Mouse (Mus musculus) limb, embryonic 12.5 days (tissue): ENCODE data around the gene Slc9a3r1. TPM values are rescaled to one million over a fixed set of nuclear protein-coding genes. Genes with fewer than 3 reads are reported as not detected.

Experiments
- ATAC-seq: fragments of 200-750 bp; cut with Nextera tagmentation; 2 replicates; pipeline ENCODE4 v1.8.0; 2017; ENCODE audit warnings: low read depth, moderate TSS enrichment; ENCODE audit not compliant: insufficient number of reproducible peaks, insufficient read depth, low FRiP score, low TSS enrichment
- H3K27ac ChIP-seq: fragments of 300-500 bp; sonication (generic); 2 replicates; pipeline ENCODE4 v1.5.1; 2016; ENCODE audit warnings: mild to moderate bottlenecking, moderate library complexity
- H3K27me3 ChIP-seq: fragments of 300-500 bp; sonication (generic); 2 replicates; pipeline ENCODE4 v1.6.1; 2016; ENCODE audit warnings: mild to moderate bottlenecking, moderate library complexity
- H3K36me3 ChIP-seq: fragments of 300-500 bp; sonication (generic); 2 replicates; pipeline ENCODE4 v1.6.1; 2016; ENCODE audit warnings: mild to moderate bottlenecking, moderate library complexity
- H3K4me1 ChIP-seq: fragments of 300-500 bp; sonication (generic); replicated peaks from 2 replicates; pipeline ENCODE4 v1.6.1; 2016
- H3K4me2 ChIP-seq: fragments of 300-500 bp; sonication (generic); 2 replicates; pipeline ENCODE4 v1.6.1; 2016; ENCODE audit warnings: mild to moderate bottlenecking, moderate library complexity
- H3K4me3 ChIP-seq: fragments of 300-500 bp; sonication (generic); replicated peaks from 2 replicates; pipeline ENCODE4 v1.5.1; 2016; ENCODE audit warnings: mild to moderate bottlenecking
- H3K9ac ChIP-seq: fragments of 300-500 bp; sonication (generic); replicated peaks from 2 replicates; pipeline ENCODE4 v1.6.1; 2016; ENCODE audit warnings: mild to moderate bottlenecking, moderate library complexity
- H3K9me3 ChIP-seq: fragments of 300-500 bp; sonication (generic); 2 replicates; pipeline ENCODE4 v1.6.1; 2016; ENCODE audit warnings: mild to moderate bottlenecking, moderate library complexity
- WGBS: fragments of 180-500 bp; shearing (Covaris S2); methylation state at CpG from one replicate; pipeline ENCODE4 v1.1.7; 2016; 5-methylcytosine and 5-hydroxymethylcytosine counted together
- polyA plus RNA-seq: library from polyadenylated mRNA; unstranded; fragments of >200 nt; fragmentation: Nextera tagmentation; extraction: Ambion mirVana; gene quantifications from 2 replicates; pipeline ENCODE4 v1.2.1, GENCODE M21; 2016

Slc9a3r1 gene
- polyA plus RNA-seq, 1 experiment from 2014 or later: 23.9 TPM

DNA sequence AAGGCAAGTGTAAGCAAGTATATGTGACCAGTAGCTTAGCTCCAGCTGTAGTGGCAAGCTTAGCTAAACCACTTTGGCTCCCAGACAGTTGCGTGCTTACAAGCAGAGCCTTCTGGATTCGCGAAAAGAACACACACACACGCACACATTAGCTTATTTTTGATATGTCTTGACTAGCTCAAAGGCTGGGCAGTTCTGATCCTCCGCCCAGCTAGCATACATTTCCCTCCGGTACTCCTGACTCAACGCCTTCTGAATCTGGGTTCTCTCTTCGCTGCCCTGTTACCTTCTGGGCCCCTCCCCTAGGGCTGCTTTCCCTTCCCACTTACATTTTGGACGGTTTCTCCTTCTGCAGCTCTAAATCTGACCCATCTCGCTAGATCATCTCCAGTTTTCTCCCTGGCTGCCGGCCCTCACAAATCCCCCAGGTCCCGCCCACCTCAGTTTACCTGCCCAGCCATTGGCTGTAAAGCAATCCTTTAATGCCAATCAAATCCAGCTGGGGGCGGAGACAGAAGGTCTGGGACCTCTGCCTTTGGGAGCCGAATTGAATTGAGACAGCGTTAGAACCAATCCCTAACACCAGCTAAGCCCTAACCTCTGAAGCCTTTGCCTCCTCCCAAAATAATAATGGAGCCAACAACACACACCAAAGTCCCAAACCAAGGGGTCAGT, 11.2 kb upstream of the Slc9a3r1 start:
- Histone ChIP-seq H3K27ac (no peak overlapping the region), H3K4me2 (peak overlapping the region; percentile 59), H3K4me3 (peak overlapping the region; percentile 38), H3K36me3 (no peaks in the 10 kb centered on the region), H3K9ac (peak overlapping the region; percentile 52; the same call in 1 of the 2 replicates), H3K27me3 (peaks cover 47% of the 10 kb centered on the region), H3K4me1 (peaks cover 35% of the 10 kb centered on the region), H3K9me3 (peaks cover 4% of the 10 kb centered on the region; the same call in 1 of the 2 replicates)
- 6% methylated on average over 15 of the region's 15 CpGs for WGBS
- no peak for ATAC-seq

DNA sequence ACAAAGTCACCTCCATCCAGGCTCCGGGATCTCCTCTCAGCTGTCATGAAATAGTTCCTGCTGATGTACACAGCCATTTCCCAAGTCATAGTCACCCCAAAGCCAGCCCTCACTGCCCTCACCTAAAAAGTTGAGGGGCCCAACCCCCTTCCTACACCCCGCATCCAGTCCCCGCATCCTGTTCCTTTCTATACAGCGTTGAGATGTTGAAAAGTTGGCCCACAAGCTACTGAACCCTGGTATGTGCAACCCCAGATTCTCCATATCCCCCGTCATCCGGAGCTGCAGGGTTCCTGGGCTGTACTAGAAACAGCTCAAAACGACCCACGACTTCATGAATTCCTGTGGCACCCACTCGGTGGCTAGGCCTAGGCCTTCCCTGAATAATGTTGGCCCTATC, 10.1 kb upstream of the Slc9a3r1 start:
- Histone ChIP-seq H3K4me3 (no peak overlapping the region), H3K4me1 (peaks cover 41% of the 10 kb centered on the region), H3K27me3 (peaks cover 52% of the 10 kb centered on the region), H3K36me3 (no peaks in the 10 kb centered on the region), H3K27ac (no peak overlapping the region), H3K9me3 (peaks cover 4% of the 10 kb centered on the region; the same call in 1 of the 2 replicates), H3K9ac (no peak overlapping the region), H3K4me2 (peak overlapping the region; percentile 53)
- WGBS: 69% methylated on average over 9 of the region's 9 CpGs
- ATAC-seq: no peak

DNA sequence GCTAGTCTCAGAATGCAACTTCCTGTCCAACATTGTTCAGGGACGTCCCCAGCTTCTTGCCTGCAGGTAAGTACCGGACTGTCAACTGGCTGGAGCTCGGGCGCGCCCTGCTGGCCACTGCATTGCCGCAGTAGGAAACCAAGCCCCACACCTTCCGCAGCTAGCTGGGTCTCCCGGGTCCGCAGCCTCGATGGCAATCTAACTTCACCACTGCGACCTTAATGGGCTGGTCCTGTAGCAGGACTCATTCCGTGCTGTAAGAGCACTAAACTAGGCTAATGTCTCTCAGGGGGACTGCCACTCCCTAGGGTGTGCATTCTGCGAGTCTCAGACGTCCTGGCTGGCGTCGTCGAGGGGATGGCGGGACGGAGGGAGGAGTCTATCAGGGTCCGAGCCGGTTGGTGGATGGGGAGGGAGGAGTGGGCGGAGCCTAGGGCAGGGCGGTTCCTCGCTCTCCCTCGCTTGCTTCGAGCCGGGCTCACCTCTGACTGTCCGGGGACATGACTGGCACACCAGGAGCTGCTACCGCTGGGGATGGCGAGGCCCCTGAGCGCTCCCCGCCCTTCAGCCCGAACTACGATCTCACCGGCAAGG, 9.3 kb upstream of the Slc9a3r1 start:
- 2% methylated on average over 35 of the region's 35 CpGs for WGBS
- peak; percentile 23; the same call in 1 of the 2 replicates for ATAC-seq
- H3K9ac ChIP-seq: peak overlapping the region; percentile 42
- peak overlapping the region; percentile 40 for H3K4me3 ChIP-seq
- peaks cover 46% of the 10 kb centered on the region for H3K4me1 ChIP-seq
- H3K36me3 ChIP-seq: no peaks in the 10 kb centered on the region
- H3K27me3 ChIP-seq: peaks cover 52% of the 10 kb centered on the region
- no peak overlapping the region for H3K27ac ChIP-seq
- H3K9me3 ChIP-seq: peaks cover 4% of the 10 kb centered on the region; the same call in 1 of the 2 replicates
- peak overlapping the region; percentile 53 for H3K4me2 ChIP-seq

DNA sequence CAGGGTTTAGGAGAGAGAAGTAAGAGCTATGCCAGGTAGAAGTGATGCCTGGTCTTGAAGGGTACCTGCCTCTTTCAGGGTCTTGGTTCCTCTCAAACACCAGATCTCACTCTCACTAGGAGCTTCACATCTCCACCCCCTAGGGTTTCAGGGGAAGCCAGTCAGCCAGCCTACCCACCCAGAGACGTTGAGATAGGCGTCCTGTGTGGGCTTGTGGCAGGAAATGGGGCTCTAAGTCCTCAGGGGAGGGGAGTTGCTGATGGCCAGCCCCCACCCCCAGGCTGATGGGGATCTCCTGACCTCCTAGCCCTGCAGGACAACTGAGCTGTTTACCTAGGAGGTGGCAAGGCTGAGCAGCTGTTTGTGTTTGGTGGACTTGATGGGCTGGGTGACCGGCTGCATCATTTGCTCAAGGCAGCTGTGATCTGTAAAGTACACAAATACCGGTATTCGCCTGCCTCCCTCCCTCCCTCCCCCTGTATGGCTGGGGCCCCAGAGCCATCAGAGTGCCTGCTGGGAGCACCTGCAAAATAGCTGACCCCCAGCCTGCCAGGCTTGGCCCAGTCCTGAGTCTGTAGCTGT, 8.0 kb upstream of the Slc9a3r1 start:
- 0% methylated on average over 5 of the region's 5 CpGs for WGBS
- no peak overlapping the region for H3K4me2 ChIP-seq
- ATAC-seq: no peak
- no peak overlapping the region for H3K9ac ChIP-seq
- H3K4me3 ChIP-seq: no peak overlapping the region
- H3K27me3 ChIP-seq: peaks cover 52% of the 10 kb centered on the region
- no peaks in the 10 kb centered on the region for H3K36me3 ChIP-seq
- no peaks in the 10 kb centered on the region for H3K9me3 ChIP-seq
- H3K27ac ChIP-seq: no peak overlapping the region
- peaks cover 46% of the 10 kb centered on the region for H3K4me1 ChIP-seq

DNA sequence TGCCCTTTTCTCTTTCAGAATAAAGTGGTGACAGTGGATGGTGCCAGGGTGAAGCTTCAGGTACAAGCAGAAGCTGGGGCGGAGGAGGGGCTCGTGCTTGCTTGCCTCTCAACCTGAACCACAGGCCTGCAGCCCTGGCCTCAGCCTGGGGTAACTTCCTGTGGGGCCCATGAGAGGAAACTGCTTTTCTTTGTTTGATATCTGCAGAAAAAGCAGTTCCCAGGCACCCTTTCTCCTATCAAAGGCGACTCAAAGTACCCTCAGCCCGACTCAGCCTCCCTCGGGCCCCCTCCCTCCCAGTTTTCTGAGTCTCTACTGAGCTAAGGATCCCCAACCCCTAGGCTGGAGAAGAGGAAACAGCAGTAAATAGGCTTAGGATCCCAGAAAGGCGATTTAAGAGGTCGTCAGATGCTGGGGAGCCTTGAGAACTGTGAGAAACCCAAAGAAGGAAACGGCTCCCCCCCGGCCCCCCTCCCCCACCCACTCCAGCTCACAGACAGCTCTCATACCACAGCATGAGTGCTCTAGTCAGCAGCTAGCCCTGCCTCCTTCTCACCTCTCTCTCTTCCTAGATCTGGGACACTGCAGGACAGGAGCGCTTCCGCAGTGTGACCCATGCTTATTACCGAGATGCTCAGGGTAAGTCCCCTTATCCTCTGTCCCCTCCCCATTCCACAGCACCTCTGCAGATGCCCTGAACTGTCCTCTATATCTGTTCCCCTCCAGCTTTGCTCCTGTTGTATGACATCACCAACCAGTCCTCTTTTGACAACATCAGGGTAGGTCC, 5.0 kb upstream of the Slc9a3r1 start:
- peaks cover 38% of the 10 kb centered on the region for H3K4me1 ChIP-seq
- no peak overlapping the region for H3K4me3 ChIP-seq
- H3K4me2 ChIP-seq: peak overlapping the region; percentile 11; the same call in 1 of the 2 replicates
- ATAC-seq: no peak
- 0 out of 2 replicates have a peak overlapping the region, but pooled peaks have one; percentile 20 for H3K27ac ChIP-seq
- 28% methylated on average over 12 of the region's 12 CpGs for WGBS
- H3K27me3 ChIP-seq: peaks cover 54% of the 10 kb centered on the region
- H3K9ac ChIP-seq: peak overlapping the region; percentile 23; the same call in 1 of the 2 replicates
- no peaks in the 10 kb centered on the region for H3K9me3 ChIP-seq
- H3K36me3 ChIP-seq: no peaks in the 10 kb centered on the region

DNA sequence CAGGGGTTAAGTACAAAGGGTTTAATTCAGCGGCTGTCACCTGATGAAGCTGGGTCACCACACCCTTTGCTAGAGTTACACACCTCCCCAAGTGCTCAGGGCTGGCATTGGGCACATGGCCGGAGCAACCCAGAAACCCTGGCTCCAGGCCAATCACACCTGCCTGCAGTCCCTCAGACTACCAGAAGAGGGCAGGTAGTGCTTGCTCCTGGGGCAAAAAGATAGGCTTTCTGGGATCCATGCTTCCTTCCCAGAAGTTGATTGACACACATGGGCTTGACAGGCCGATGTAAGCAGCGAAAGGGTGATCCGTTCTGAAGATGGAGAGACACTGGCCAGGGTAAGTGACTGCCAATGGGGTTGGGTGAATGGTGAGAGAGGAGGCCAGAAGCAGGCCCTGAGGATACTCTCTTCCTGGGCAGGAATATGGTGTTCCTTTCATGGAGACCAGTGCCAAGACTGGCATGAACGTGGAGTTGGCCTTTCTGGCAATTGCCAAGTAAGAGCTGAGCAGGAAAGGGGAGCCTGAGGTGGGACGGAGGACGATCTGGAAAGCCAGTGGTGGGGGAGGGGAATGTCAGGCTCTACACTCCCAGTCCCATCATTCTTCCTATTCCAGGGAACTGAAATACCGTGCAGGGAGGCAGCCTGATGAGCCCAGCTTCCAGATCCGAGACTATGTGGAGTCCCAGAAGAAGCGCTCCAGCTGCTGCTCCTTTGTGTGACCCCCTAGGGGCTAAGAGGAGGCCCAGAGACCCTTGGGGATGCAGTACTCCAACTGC, 2.9 kb upstream of the Slc9a3r1 start:
- 48% methylated on average over 11 of the region's 11 CpGs for WGBS
- H3K4me1 ChIP-seq: peaks cover 42% of the 10 kb centered on the region
- H3K9ac ChIP-seq: no peak overlapping the region
- no peak overlapping the region for H3K4me3 ChIP-seq
- H3K4me2 ChIP-seq: no peak overlapping the region
- H3K27me3 ChIP-seq: peaks cover 54% of the 10 kb centered on the region
- H3K36me3 ChIP-seq: no peaks in the 10 kb centered on the region
- no peak overlapping the region for H3K27ac ChIP-seq
- no peak for ATAC-seq
- no peaks in the 10 kb centered on the region for H3K9me3 ChIP-seq

DNA sequence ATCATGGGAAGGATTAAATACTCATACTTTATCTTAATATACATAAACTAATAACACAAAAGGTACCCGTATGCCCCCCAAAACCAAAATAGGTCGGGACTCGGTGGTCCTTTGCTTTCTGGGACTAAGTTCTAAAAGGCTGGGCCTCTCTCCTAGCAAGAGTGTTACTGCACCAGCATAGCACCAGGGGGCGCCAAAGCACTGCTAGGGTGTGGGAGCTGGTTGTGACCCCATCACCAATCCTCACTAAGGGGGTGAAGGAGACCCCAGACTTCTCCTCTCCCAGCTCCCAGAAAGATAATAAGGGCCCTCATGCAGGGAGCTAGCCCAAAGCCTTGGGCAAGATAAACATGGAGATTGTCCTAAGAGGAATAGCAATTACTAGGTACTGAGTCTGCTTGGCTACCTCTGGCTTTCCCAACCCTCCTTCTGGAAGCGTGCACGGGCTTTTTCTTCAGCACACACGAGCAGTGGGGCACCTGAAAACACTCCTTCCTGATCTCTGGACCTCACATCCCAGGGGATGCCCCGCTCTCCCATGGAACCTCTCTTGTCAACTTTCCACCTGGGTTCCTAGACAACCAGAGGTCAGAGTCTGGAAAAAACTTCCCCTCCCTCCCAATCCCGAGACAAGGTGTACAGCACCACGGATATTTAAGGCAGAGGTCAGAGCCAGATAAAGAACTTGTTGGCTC, 2.1 kb upstream of the Slc9a3r1 start:
- ATAC-seq: no peak
- Histone ChIP-seq H3K36me3 (no peaks in the 10 kb centered on the region), H3K4me1 (peaks cover 42% of the 10 kb centered on the region)

DNA sequence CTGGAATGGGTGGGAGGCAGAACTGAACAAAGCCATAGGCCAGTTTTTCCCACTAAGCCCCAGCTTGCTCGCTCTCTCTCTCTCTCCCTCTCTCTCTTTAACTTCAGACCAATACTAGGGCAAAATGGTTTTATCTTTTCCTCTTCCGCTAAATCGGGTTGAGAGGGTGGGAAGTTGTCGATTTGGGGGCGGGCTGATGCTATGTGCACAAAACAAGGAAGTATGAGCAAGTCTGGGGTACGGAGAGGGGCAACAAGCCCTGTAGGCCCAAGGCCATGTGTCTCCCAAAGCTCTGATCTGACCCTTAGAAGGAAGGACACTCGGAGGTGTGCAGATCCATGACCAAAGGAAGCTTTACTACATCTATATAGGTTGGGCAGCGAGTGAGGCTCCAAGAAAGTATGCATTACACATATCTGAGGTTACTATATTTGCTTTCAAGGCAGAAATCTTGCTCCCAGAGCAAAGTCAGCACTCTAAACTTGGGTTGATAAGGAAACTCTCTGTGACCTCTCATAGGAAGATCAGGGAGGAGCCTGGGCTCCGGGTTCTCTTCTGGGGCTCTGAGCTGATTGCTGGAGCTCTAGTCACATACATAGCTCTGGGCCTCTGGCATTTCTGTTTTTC, 1.4 kb upstream of the Slc9a3r1 start:
- Histone ChIP-seq H3K27me3 (peaks cover 54% of the 10 kb centered on the region), H3K4me3 (no peak overlapping the region), H3K4me1 (peaks cover 42% of the 10 kb centered on the region), H3K4me2 (no peak overlapping the region), H3K9ac (no peak overlapping the region), H3K9me3 (no peaks in the 10 kb centered on the region), H3K27ac (no peak overlapping the region), H3K36me3 (no peaks in the 10 kb centered on the region)
- ATAC-seq: no peak
- WGBS: 68% methylated on average over 9 of the region's 9 CpGs

More for the DNA sequence above, 2.1 kb upstream of the Slc9a3r1 start:
- H3K9me3 ChIP-seq: no peaks in the 10 kb centered on the region
- H3K27ac ChIP-seq: no peak overlapping the region
- H3K27me3 ChIP-seq: peaks cover 54% of the 10 kb centered on the region
- H3K4me3 ChIP-seq: no peak overlapping the region
- WGBS: 32% methylated on average over 10 of the region's 10 CpGs
- no peak overlapping the region for H3K9ac ChIP-seq
- H3K4me2 ChIP-seq: no peak overlapping the region

DNA sequence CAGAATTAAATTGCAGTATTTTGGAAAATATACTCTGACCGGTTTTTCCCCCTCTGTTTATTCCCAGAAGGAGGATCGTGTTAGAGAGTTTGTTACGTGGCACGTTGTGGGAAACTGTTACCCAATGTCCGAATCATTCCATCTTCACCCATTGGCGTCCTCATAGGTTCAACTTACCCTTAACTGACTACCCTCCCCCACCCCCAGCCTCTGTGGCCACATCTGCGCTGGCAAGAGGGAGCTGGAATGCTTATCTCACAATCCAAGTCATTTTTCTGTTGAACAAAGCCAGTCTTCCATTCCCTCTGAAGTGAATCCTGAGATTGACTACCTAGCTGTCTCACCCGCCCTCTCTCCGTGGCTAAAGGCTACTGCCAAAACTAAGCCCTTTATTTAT, 938 bp upstream of the Slc9a3r1 start:
- Histone ChIP-seq H3K9me3 (no peaks in the 10 kb centered on the region), H3K27me3 (peaks cover 49% of the 10 kb centered on the region), H3K36me3 (no peaks in the 10 kb centered on the region), H3K9ac (no peak overlapping the region), H3K4me3 (no peak overlapping the region; the same call in 1 of the 2 replicates), H3K4me2 (peak overlapping the region; percentile 95), H3K27ac (no peak overlapping the region), H3K4me1 (peaks cover 42% of the 10 kb centered on the region)
- WGBS: 28% methylated on average over 9 of the region's 9 CpGs
- no peak for ATAC-seq
